Mouse (Mus musculus) leukemia stem cell, adult 10-12 weeks (primary cell): Measurements from ENCODE around the gene Parp8. TPM values are rescaled to one million over a fixed set of nuclear protein-coding genes. Genes with fewer than 3 reads are reported as not detected.

ENCODE experiments used
- polyA plus RNA-seq: library from polyadenylated mRNA; stranded (reverse); fragments of >175 nt; gene quantifications from 2 replicates; pipeline ENCODE4 v1.2.3, GENCODE M21; 2012; ENCODE audit warnings: low replicate concordance

Parp8 gene
- polyA plus RNA-seq, result 0.52 and 0.61 TPM in 2 replicates

DNA sequence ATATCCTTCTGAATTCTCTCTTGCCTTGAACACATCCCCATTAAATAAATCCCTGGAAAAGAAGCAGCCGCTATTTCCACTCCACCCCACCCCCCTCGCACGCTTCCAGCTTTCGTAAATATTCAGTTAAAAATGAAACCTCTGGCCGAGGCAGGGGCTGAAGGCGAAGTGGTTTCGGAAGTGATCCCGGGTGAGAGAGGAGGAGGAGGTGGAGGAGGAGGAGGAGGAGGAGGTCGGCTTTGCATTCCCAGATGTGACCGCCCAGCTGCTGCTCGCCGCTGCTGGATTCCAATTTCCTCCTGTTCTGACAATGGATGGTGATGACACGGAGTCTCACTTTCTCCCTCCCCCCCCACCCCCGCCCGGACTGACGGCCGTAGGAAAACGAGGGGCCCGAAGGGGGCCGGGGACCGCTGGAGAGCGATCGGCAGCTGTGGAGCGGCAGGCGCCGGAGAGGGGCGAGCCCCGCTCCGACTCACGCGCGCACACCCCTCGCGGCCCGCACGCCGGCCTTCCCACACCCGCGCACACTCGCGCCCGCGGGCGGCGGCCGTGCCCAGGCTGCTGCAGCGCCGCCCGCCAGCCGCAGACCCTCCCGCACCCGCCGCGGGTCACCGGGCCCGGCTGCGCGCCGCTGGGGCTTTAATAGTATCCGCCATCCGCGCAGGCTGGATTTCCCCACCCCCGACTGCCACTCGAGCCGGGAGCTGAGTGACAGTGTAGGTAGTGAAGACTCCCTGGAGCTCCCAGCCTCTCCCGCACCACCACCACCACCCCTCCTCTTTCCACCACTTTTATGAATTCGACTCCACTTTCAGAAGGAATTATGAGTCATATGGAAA, at the start of gene Parp8:
Parp8 (minus strand) TSS at position 312 of the 842 bp plus-strand sequence.

Other genes starting within 250 kb of the Parp8 start
- 3.0 and 7.1 TPM in 2 replicates for gene Emb, start 183.0 kb upstream of the Parp8 start, polyA plus RNA-seq
- 0.16 TPM in 1 of 2 replicates, not detected in the other for gene Gm17509, start 195.5 kb upstream of the Parp8 start, polyA plus RNA-seq